Mouse (Mus musculus): ENCODE measurements around the gene Hipk2. TPM values are rescaled to one million over a fixed set of nuclear protein-coding genes. Genes with fewer than 3 reads are reported as not detected.

The Hipk2 gene
- polyA plus RNA-seq, 1 experiment from 2014 or later, result 18.0 TPM

Other genes starting within 250 kb of the Hipk2 start
- 0.07 and 0.10 TPM in 2 replicates for gene Klrg2, start 238.9 kb downstream of the Hipk2 start, polyA plus RNA-seq (2015; fragmentation: Nextera tagmentation; extraction: Ambion mirVana)
- 0.08 and 0.13 TPM in 2 replicates for gene Clec2l, start 213.1 kb downstream of the Hipk2 start, polyA plus RNA-seq (2015; fragmentation: Nextera tagmentation; extraction: Ambion mirVana)
- 9.0 and 10.4 TPM in 2 replicates for gene Tbxas1, start 761 bp downstream of the Hipk2 start, polyA plus RNA-seq (2015; fragmentation: Nextera tagmentation; extraction: Ambion mirVana)
- 5.1 and 5.2 TPM in 2 replicates for gene Parp12, start 242.2 kb upstream of the Hipk2 start, polyA plus RNA-seq (2015; fragmentation: Nextera tagmentation; extraction: Ambion mirVana)